Mouse (Mus musculus) liver, adult (tissue): ENCODE results near the gene Gpr132.

ENCODE experiments used
- GATA4 ChIP-seq: IDR thresholded peaks from 2 replicates; pipeline ENCODE4 v1.6.1; 2014; ENCODE audit warnings: mild to moderate bottlenecking, low read length; ENCODE audit not compliant: insufficient replicate concordance

The Gpr132 gene

DNA sequence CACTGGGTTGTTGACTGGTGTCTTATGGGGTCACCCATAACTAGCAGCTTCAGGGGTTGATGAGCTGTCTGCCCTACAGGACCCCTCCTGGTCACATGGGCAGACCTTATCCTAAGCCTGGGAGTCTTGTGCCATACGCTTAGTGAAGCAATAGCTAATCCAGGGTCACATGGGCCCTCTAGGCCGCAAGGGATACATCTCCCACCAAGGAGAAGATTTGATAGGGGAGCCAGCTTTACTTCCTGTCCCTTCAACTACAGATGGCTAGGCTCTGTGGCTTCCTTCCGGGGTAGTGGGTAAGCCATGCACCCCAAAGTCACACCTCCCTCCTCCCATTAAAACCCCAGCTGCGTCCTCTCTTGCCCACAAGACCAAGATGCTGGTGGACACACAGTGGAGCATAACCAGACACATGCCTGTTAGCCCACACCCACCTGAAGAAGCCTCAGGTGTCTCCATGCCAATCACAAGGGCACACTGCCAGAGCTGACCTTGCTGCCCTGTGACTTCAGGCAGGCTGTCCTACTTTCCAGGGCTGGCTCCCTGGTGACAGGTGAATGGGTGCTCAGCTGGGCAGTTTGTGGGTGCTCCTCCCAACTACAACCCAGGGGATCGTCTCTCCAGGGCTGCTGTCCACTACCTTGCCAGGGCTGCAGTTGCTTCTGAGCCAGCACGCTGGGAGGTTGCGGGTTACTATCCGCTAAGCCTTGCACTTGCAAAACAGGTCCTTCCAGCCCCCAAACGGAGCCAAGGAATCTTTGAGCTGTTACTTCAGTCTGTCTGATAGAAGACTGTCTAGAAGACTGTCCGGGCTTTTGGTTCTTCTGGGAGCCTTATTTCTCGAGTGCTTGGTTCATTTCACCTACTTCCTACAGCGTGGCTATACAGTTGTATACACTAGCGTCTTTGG, at the start of gene Gpr132:
Gpr132 (minus strand) TSS at position 51 of the 910 bp plus-strand sequence.
- no peak for TF ChIP-seq GATA4

DNA sequence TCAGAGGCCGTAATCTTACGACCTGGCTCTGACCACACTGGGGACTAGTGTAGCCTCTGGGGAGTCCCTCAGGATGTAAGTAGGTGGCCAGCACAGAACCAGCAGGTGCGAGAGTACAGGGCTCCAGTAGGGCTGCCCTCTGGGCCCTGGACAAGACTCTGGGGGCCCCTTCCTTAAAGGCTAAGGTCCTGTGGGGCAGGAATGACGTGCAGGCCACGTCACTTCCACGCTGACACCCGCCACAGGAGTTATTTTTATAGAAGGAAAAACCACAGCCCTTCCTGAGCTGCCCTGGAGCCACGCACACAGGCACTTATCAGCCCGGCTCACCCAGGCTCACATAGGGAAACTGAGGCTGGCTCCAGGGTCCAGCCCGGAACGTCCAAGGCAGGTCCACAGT, 49.5 kb upstream of the Gpr132 start:
- no peak for TF ChIP-seq GATA4

DNA sequence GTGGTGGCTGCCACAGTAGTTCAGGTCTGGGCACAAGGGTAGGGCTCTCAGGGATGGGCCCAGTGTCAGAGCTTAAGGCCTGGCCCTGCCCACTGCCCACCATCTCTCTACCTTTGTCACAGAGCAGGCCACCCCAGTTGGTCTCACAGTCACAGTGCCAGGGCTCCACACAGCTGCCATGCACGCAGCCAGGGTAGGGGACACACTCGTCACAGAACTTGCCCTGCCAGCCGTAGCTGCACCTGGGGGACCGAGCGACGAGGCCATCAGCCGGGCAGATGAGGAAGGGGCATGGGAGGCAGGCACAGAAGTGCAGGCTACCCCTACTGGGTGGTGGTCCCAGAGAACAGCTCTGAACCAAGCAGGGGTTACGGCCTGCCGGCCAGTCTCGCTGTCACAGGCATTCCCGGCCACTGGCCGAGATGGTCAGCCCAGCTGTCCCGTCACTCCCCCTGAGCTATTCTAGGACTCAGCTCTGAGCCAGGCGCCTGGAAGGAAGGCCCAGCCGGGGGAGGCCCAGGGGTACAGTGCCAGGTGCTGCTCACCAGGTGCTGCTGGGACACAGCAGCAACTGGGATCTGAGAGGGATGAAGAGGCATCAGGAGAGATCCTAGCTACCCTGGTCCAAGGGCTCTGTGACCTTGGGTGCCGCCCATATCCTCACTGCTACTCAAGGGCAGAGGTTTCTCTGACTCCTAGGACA, 48.8 kb upstream of the Gpr132 start:
- TF ChIP-seq GATA4, result no peak

DNA sequence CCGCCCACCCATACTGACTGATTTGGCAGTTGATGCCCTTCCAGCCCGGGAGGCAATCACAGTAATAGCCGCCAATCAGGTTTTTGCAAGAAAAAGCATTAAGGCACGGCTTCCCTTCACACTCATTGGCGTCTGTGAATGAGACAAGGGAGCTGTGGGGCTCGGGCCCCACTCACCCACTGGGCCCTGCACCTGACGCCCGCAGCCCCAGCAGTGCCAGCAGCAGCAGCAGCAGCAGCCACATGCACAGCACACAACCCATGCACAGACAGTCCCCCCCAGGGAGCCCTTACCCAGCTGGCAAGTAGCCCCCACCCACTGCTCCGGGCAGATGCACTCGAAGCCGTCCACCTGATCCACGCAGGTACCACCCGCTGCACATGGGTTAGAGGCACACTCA, 47.6 kb upstream of the Gpr132 start:
- TF ChIP-seq GATA4, result no peak

DNA sequence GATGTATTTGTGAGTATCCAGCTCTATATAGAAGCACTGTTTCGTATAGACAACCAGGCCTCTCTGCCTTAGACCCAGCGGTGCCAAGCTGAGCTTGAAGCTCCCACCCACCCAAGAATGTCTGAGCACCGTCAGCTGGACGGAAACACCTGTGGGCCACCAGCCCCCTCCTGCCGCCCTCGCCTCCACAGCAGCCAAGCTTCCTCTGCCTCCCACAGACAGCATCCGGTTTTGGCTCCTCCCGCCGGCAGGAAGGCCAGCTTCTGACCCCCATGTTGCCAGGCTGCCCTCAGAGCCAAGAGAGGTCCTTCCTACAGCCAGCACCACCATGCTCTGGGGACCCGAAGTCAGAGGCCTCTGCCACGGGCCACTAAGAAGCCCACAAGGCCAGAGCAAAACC, 46.5 kb upstream of the Gpr132 start:
- TF ChIP-seq GATA4, result no peak

DNA sequence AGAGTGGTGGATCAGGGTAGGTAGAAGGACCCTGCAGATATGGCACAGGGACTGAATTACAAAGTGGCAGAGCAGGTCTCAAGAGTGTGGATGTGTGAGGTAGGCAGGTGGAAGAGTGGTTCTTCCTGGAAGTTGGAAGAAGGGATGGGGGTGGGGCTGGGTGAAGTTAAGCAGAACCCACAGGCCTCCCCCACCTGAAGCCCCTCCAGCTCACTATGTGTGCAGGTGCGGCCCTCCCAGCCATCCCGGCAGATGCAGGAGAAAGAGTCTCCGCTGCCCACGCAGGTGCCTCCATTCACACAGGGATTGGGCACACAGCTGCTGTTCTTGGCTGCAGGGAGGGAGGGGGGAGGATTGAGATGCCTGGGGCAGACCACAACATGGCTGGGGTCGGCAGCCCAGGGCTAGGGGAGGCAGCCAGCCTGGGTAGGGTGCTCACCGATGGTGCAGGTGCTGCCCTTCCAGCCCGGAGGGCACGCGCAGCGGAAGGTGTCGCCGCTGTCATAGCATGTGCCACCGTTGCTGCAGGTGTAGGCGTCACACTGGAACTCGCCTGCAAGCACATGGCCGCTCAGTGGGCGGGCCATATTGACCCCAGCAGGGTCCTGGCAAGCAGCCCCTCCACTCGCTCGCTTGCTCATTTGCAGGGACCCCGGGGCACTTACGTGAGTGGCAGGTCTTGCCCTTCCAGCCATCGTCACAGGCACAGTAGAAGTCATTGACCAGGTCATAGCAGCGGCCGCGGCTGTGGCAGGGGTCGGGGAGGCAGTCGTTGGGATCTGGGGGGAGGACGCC, 45.1 kb upstream of the Gpr132 start:
- TF ChIP-seq GATA4, result no peak

DNA sequence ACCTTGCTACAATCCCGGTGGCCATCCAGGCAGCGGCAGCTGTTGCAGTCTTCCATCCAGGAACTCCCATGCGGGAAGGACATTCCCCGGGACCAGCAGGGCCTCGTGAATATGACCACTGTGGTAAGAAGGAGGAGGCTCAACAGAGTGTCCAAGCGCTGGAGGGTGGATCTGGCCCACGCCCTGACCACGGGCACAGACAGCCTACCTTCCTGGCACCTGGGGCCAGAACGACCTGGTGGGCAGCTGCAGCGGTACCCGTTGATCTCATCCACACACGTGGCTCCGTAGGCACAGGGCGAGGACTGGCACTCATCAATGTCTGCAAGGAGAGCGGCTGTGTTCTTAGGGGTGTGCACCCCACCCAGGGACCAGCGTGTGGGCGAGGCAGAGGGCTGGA, 43.7 kb upstream of the Gpr132 start:
- no peak for TF ChIP-seq GATA4

DNA sequence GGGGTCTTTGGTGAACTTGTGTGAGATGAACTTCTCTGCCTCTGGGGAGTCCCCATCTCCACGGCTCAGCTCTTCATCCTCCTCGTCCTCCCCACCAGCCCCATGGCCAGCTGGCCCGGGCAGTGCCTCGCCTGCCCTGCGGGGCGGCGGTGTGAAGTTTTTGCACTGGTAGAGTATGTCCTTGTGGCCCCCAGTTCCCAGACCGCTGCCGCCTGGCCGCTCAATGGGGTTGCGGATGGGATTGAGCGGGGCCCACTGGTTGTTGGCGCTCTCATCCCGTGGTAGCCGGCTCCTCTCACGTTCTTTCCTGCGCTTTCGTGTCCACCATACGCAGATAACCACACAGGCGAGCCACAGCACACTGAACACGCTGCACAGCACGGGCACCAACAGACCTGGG, 41.0 kb upstream of the Gpr132 start:
- TF ChIP-seq GATA4, result no peak

DNA sequence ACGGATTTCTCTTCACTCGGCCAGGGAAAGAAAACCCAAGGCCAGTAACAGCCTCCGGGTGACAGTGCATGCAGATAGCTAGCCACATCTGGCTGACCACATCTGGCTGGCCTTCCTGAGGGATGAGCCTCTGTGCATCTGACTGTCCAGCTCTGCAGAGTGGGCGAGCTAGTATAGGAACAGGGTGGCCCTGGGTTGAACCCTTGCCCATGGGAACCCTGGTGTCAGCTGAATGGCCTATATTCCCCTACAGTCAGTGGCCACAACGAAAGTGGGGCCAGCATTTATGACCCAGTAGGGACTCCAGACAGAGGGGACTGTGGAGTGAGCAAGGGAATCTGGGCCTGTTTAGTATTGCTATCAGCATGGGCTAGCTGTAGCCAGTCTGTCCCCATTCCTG, 37.0 kb upstream of the Gpr132 start:
- no peak for TF ChIP-seq GATA4

DNA sequence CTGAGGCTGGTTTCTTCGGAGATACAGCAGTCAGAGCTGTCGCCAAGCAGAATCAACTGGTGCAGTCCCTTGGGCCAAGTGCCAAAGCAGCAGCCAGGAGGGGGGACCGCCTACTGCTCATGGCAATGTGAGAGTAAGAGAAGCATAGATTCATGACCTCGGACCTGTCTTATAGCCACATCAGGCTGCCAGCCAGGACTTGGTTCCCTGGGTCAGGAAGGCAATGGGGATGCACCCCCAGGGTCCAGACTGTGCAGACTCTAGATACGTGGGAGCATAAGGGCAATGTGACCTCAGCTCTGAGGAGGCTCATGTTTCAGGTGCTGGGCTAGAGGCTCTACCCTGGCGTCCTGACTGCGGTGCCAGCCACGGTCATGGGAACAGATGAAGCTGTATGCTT, 35.9 kb upstream of the Gpr132 start:
- TF ChIP-seq GATA4, result no peak

DNA sequence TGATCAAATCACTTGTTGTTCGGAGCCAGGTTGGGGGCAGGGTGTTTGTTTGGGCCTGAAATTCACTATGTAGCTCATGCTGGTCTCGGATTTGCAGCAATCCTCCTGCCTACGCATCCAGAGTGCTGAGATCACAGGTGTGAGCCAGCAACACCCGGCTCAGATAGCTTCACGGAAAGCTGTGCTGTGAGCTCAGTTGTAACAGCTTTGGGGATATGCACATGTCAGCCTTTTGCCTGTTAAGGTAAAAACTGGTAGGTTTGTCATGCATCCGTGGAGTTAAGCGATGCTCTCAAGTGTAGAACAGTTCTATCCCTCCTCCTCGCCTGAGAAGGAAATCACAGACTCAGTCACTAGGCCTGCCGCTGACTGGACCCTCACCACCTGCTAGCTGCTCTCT, 32.6 kb upstream of the Gpr132 start:
- no peak for TF ChIP-seq GATA4

DNA sequence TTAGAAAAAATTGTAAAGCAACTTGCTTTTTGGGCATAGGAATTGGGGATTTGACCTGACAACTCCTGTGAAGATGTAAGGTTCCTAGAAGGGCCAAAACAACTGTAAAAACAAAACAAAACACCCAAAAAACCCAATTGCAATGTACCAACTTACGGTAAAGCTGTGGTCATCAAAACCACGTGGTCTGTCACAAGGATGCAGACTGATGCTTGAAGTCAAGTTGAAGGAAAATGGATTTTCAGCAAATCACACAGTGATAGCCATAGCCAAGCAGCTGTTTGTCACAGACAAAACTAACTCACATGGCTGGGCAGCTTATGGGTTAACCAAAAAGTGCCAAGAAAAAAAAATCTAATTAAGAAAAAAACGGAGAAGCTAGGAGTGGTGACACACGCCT, 30.9 kb upstream of the Gpr132 start:
- no peak for TF ChIP-seq GATA4

DNA sequence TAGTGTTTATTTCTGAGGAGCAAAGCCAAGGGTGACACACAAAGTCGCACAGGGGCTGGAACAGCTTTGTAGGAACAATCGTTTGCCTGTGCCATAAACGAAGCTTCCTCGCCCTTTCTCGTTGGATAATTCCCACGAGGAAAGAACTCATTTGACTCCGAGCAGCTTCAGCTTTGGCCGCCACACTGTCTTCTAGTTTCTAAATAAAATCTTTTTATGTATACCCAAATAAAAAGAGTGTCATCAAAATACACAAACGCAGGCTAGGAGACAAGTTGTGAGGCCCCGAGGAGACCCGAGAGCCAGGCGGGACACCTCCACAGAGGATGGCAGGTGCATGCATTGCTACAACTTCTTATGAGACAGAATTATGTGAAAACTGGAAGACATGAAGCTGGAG, 30.3 kb upstream of the Gpr132 start:
- TF ChIP-seq GATA4, result no peak

DNA sequence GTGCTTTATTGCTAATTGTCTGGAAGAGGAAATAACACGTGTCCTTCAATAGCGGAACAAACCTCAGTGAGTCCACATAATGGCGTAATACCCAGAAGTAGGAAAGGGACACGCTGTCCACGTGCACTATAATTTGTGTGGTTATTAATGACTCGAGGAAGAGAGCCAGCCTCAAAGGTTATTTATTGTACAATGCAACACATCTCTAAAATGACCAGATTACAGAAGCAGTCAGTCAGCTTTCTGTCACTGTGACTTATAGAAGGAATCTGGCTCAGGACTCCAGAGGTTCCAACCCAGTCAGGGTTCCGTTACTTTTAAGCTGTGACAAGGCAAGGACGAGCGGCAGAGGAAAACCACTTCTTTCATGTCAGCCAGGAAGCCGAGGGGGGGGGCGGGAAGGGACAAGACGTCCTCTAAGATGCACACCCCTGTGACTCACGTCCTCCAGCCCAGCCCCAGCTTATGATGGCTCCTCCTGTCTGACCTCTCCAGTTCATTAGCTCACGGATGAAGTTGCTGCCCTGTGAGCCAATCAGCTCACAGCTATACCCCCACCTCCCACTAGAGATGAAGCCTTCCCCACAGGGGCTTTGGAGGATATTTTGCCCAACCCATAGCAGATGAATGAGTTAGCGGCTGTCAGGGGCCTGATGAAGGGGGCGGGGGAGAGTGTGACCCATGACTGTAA, 29.6 kb upstream of the Gpr132 start:
- no peak for TF ChIP-seq GATA4

DNA sequence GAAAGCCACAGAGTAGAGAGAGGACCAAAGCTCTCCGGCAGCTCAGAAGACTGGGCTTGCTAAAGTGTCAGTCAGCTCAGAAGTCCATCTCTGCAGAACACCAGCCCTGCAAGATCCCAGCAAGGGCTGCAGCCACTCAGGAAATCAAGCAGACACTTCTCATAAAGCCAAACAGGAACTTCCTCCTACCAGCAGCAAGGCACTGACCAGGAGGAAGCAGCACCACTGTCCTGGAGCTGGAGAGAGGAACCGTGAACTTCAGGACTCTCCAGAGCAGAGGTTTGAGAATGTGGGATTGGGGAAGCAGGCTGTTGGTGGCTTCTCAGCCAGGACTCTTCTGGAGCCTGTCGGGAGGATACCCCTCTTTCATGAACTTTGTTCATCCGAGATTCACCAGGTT, 26.9 kb upstream of the Gpr132 start:
- TF ChIP-seq GATA4, result no peak
